Mouse (Mus musculus) ES-E14 (cell line): ENCODE results near the gene Ucp3.

Experiments
- CHD2 ChIP-seq: IDR thresholded peaks from 2 replicates; pipeline ENCODE4 v1.6.1; 2014; ENCODE audit warnings: mild to moderate bottlenecking, low read depth, low read length, inconsistent platforms
- MAFK ChIP-seq: IDR thresholded peaks from 2 replicates; pipeline ENCODE4 v1.6.1; 2014; ENCODE audit warnings: mild to moderate bottlenecking, low read depth, low read length, inconsistent platforms; ENCODE audit not compliant: insufficient read depth

DNA sequence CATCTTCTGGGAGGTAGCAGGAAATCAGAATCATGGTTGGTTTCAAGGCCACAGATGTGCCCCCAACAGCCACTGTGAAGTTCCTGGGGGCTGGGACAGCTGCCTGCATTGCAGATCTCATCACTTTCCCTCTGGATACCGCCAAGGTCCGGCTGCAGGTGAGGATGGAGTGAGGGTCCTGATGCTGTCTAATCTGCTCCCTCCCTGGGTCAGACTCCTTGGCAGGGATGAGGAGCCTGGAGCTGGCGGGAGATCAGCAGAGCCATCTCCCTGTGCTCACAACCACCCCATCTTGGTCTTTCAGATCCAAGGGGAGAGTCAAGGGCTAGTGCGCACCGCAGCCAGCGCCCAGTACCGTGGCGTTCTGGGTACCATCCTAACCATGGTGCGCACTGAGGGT, 24.0 kb downstream of the Ucp3 start:
- no peak for TF ChIP-seq MAFK
- no peak for TF ChIP-seq CHD2
